Mouse (Mus musculus): ENCODE results near the gene Gm20747.
"Not testable (repeated sequence)": the region's sequence is repeated elsewhere in the genome, so short reads cannot be mapped to it uniquely, and the experiment has no call there.

The Gm20747 gene

GRCm38 (mm10) chrY:53418191-53418590 is at the start of gene Gm20747:
TSS of gene Gm20747 (minus strand) at chrY:53418291.
- not testable (repeated sequence) for DNase-seq (ENCODE audit: extremely low spot score)
